Mouse (Mus musculus): ENCODE data around the gene Rrm1.
A peak's percentile ranks its signal among the peaks of the same experiment; 100 is the strongest.
"Not testable (repeated sequence)": the region's sequence is repeated elsewhere in the genome, so short reads cannot be mapped to it uniquely, and the experiment has no call there.

The Rrm1 gene

GRCm38 (mm10) chr7:102441657-102442391, at the start of gene Rrm1:
TSS of gene Rrm1 (plus strand) at chr7:102441695.
- DNase-seq (ENCODE audit: low spot score) = peak; percentile 95

DNA sequence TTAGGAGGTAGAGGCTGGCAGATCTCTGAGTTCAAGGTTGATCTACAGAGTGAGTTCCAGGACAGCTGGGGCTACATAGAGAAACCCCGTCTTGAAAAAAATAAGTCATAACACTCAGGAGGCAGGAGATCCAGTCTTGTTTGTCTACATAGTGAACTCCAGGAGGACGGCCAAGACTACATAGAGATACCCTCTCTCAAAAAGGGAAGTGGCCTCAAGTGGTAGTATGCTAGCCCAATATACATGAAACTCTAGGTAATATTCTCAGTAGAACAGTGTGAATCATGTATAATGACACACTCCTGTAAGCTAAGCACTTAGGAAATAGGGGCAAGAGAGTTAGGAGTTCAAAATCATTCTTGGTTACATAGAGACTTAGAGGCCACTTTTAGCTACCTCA, 47.6 kb upstream of the Rrm1 start:
- DNase-seq (ENCODE audit: low spot score) = no peak

DNA sequence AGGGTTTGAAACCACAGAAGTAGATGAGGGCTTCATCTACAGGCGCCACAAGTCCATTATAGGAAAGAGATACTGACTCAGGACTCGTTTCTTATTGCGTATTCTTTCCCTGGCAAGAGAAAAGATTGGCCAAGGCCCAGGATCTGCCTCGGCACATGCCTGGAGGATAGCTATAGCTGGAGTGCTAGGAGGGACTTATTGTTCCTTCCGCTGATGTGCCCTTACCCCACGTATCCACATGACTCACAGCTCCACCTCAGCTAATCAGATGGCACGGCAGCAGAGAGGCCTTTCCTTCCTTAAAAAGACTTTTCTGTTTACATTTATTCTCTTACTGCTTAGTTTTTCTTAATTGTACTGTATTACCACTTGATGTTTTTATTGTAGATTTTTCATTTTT, 45.6 kb upstream of the Rrm1 start:
- no peak for DNase-seq (ENCODE audit: low spot score)

- DNase-seq (ENCODE audit: low spot score) = no peak
Measured at GRCm38 (mm10) chr7:102396331-102396730, 45.2 kb upstream of the Rrm1 start.

DNA sequence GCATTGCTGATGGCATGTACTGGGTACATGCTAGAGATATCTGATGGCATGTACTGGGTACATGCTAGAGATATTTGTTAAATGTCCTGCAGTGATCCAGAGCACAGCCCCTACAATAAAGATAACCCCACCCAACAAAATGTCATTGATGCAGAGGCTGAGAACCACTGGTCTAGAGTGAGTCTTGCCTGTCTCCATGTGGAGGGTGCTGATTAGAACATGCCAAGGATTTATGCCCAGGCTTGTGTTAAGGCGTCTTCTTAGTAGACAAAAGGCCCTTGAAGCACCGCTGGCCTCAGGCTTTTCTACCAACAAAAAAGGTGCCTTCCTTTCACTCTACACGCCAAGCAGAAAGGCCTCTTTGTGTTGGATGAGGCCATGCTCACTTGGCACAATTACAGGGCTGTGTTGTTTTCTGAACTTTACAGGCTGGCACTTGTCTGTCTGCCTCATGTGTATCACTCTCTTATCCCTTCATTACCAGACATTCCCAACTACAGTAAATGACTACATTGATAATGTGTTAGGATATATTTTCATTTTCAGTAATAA, 42.2 kb upstream of the Rrm1 start:
- DNase-seq (ENCODE audit: low spot score) = peak; percentile 7

DNA sequence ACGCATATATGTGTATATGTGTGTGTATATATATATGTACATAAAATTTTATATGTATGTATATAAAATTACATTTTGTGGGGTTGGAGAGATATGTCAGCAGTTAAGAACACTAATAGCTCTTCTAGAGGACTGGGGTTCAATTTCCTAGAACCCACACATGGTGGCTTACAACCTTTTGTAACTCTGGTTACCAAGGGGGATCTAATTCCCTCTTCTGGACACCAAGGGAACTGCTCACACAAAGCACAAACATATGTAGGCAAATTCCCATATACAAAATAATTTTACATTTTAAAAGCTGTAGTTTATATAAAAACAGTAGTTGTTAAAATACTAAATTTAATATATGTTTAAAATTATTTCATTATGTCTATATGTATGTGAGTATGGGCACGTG, 37.4 kb upstream of the Rrm1 start:
- no peak for DNase-seq (ENCODE audit: low spot score)

- no peak for DNase-seq (ENCODE audit: low spot score)
Measured at GRCm38 (mm10) chr7:102407440-102407839, 34.1 kb upstream of the Rrm1 start.

GRCm38 (mm10) chr7:102415272-102415671, 26.2 kb upstream of the Rrm1 start:
- not testable (repeated sequence) for DNase-seq (ENCODE audit: low spot score)

DNA sequence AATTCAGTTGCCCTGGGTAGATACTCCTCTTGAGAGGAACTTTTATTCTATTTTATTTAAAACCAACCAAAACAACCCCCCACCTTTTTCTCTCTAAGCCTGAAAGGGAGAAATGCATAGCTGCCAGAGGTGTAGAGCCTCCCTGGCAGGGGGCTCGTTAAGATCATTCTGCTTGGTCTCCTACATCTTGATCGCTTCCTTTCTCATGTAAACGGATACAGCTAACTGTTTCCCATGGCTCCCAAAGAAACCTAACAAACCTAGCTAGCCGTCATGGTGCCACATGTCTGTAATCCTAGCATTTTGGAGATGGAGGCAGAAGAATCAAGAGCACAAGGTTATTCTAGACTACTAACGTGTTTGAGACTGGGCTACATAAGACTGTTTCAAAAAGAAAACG, 25.7 kb upstream of the Rrm1 start:
- DNase-seq (ENCODE audit: low spot score) = no peak

GRCm38 (mm10) chr7:102417398-102417797, 24.1 kb upstream of the Rrm1 start:
- peak; percentile 48 for DNase-seq (ENCODE audit: low spot score)

DNA sequence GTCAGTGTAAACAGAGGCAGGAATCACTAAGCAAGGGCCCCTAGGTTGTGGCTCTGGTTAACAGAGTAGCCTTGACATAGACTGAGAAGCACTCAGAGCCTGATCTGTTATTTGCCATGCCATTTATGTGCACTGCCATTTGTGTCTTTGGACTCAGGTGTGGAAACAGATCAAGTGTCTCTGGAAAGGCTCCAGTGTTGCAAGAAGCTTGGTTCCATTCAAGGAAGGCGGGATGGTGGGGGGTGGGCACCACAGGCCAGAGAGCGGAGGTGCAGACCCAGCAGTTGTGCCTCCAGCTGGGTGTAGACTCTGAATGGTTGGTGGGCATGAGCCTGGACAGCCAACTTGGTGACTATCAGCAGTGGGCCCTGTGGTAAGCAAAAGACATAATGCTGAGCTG, 19.5 kb upstream of the Rrm1 start:
- DNase-seq (ENCODE audit: low spot score) = no peak

DNA sequence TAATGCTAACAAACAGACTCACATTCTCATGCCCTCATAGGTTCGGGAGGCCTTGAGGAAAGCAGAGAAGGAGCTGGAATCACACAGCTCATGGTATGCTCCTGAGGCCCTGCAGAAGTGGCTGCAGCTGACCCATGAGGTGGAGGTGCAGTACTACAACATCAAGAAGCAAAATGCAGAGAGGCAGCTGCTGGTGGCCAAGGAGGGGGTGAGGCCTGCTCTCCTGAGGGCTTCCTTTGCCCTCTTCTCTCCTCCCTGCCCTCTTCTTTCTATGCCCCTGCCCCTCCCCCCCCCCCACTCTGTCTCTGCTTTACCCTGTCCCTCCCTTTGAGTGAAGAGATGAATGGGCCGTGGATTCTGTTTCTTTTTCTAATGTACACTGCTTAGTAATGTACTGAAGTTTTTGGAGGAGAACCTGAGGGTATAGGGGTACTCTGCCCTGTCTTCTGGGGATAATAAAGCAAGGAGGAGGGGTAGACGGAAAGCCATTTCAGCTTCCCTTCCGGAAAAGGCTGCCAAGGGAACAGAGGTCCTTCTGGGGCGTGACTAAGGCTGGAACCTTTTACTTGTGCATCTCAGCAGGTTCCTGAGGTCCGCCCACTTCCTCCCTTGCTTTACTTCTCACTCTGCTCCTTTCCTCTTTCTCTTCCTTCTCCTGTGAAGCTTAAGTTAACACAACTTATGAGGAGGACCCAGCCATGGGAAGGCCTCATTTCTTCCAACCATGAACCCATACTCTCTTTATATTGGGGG, 15.4 kb upstream of the Rrm1 start:
- DNase-seq (ENCODE audit: low spot score) = no peak

DNA sequence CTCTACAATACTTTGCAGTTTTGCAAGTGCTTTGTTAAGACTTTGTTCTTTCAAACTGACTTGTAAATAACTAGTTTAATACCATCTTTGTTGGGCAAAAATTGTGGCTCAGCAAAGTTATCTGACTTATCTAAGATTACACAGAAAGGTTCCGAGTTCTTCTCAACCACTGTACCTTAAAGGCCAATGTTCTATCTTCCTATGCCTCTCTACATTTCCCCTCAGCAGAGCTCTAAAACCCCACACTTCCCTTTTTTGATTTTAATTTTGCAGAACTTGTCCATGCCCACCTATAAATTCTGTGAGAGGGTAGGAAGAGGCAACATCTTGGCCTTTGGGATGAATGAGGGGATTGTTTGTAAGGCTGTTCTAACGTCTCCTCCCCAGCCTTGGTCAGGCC, 7.2 kb upstream of the Rrm1 start:
- no peak for DNase-seq (ENCODE audit: low spot score)

DNA sequence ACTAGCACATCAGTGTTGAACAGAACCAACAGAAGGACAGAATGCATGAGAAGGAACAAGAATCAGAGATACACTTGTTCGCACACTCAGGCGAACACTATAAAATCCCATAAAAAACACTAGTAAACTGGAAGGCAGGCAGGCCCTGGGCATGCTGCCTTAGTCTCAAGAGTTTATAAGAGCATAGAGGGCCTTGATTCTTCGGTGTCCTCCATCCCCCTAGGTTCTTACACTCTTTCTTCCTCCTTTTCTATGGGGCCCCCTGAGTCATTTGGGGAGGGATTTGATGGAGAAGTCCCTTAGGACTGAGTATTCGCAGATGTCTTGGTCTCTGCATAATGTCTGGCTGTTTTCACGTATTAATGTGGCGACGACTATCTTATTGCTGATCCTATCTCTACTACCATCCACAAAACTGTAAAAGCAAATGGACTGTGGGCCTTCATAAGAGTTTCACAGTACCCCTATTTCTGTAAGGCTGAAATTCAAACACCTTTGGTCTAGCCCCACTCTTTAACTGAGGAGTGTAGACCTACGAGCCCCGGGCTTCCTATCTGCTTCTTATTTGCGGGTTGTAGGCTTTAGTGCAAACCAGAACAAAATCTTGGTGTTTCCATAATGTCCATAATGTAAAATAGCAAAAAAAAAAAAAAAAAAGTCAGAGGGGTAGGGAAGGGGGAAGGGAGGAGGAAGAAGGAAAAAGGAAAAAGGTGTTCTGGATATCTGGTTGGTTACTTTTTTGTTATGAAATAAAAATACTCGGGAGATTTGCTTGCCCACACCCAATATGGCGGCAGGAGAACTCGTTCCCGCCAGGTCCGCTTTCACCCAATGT, 456 bp upstream of the Rrm1 start:
- DNase-seq (ENCODE audit: low spot score) = no peak

DNA sequence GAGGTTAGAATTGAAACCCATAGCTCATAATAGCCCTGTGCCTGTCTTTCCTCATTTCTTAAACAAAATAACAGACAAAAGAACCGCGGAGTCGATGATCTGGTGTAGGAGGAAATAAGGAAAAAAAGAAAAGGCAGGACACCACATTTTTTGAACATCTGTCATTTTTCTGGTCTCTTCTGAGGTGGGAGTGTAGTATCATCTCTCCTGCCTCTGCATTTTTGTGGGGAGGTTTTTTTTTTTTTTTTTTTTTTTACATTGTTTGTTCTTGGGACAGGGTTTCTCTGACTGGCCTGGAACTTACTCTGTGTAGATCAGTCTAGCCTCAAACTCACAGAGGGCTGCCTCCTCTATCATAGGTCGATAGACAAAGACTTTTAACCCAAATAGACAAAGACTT, 937 bp downstream of the Rrm1 start:
- no peak for DNase-seq (ENCODE audit: low spot score)

- DNase-seq (ENCODE audit: low spot score) = no peak
Measured at GRCm38 (mm10) chr7:102444301-102444700, 2.8 kb downstream of the Rrm1 start.

DNA sequence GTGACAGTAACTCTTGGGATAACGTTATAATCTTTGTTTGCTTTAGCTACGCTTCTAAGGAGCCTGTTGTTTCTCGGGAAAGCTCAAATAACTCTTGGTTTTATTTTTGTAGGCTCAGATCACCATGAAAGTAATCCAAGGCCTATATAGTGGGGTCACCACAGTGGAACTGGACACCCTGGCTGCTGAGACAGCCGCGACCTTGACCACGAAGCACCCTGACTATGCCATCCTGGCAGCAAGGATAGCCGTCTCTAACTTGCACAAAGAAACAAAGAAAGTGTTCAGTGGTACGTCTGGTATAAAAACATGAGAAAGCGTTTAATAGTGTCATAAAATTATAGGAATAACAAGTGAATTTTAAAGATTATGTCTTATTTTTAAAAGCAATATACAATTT, 4.9 kb downstream of the Rrm1 start:
- no peak for DNase-seq (ENCODE audit: low spot score)

- no peak for DNase-seq (ENCODE audit: low spot score)
Measured at GRCm38 (mm10) chr7:102458618-102459380, 17.3 kb downstream of the Rrm1 start.

DNA sequence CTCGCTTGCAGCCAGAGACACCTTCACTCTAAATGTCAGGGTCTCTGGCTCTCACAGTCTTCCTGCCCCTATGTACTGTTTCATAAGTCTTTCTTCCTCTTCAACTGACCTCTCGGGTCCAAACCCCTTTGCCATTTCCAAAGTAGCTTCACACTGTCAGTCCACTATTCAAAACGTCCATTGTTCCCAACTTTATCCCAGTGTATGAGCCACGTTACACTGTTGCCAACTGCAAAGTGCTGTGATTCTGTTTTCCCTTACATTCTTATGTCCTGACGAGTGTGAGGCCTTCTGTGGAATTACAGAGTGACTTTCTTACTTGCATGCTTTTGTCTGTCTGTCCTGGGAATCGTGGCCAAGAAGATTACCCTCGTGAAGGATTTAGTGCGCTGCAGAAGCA, 26.1 kb downstream of the Rrm1 start:
- no peak for DNase-seq (ENCODE audit: low spot score)

DNA sequence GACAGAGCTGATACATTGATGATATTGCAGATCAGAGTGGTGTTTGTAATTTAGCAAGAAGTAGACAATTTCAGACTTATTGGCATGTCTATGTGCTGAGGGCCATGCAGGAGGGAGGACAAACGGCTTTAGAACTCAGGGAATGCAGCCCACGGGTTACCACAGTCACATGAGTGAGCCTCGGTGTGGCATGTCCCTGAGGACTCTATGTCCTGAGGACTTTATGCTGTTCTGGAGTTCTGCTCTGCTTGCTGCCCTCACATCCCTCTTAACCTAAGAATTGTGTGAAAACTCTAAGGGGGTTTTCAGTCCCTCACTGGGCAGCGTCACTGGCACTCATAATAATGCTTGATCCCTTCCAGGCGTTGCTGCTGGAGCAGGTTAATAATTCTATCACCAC, 31.2 kb downstream of the Rrm1 start:
- DNase-seq (ENCODE audit: low spot score) = no peak

- DNase-seq (ENCODE audit: low spot score) = no peak
Measured at GRCm38 (mm10) chr7:102476601-102477000, 35.1 kb downstream of the Rrm1 start.

GRCm38 (mm10) chr7:102477377-102477776, 35.9 kb downstream of the Rrm1 start:
- DNase-seq (ENCODE audit: low spot score) = no peak
